Mouse (Mus musculus): ENCODE data around the gene Zbed4.
A peak's percentile ranks its signal among the peaks of the same experiment; 100 is the strongest.
"Not testable (repeated sequence)": the region's sequence is repeated elsewhere in the genome, so short reads cannot be mapped to it uniquely, and the experiment has no call there.

Gene Zbed4

DNA sequence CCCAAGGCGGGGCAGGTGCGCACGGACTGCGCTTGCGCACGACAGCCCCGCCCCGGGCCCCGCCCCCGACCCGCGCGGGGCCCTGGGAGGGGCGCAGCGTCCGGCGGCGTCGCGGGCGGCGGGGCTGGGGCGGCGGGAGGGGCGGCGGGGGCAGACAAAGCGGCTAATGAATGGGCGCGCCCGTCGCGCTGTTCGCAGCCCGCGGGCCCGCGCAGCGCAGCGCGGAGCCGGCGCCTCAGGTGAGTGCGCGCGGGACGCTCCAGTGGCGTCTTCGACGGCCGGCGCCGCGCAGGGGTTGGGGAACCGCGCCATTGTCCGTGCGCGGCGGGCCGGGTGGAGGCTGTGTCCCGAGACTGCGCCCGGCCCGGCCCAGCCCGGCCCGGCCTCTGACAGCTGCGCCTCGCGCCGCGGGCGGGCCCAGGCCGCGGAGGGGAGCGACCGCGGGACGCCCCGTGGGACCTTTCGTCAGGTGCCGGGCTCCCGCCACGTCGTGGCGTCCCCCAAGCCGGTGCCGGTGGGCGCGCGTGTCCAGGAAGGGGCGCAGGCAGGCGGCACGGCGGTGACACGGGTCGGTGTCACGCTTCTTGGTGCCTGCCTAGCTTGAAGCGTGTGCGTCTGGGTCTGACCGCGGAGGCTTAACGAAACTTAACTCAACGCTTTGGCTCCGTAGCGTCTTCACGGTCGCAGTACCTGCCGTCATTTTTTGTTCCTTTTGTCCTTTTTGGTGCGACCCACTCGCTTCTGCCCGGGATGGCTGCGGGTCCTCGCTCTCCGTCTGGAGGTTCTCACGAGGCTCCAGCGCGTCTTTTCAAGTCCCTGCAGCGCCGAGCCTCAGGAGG lies at the start of gene Zbed4:
Gene Zbed4, plus strand, starts transcription at position 97 of the 839 bp plus-strand sequence.
- DNase-seq (ENCODE audit: low spot score in 2 of 2): peak in 1 of 2 experiments; percentile 50

DNA sequence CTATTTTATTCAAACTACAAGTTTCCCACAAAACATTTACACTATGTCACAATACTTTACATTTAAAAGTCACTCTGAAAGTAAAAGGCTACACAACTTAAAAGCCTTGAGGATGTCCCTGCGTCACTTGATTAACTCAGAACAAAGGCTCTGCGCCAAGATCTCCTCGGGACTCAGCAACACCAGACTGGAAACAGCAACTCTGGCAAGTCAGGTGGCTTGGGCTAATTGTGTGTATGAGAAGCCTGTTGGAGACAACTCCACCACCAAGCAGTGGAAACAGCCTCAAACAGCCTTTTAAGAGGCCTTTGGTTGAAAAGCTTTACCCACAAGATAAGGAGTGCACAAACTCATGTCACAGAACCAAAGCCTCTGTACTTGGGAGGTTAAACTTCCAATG lies 49.0 kb upstream of the Zbed4 start:
- no peak for DNase-seq (ENCODE audit: low spot score in 2 of 2)

DNA sequence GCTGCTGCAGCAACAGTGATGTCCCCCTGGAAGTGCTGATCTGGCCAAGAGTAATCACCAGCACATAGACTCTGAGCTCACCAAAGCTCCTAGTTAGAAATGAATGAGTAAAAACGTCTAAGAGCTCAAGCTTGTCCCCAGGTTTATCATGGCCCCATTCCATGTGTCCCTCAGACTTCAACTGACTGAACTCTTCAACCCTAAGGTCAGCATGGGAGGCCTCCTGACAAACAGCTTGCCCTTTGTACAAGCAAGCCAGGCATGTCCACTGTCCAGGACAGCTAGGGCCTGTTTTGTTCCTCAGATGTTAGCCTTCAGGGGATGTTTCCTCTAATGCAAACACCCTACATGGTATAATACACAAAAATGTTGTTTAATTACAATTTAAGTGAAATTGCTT lies 47.2 kb upstream of the Zbed4 start:
- no peak for DNase-seq (ENCODE audit: low spot score in 2 of 2)

DNA sequence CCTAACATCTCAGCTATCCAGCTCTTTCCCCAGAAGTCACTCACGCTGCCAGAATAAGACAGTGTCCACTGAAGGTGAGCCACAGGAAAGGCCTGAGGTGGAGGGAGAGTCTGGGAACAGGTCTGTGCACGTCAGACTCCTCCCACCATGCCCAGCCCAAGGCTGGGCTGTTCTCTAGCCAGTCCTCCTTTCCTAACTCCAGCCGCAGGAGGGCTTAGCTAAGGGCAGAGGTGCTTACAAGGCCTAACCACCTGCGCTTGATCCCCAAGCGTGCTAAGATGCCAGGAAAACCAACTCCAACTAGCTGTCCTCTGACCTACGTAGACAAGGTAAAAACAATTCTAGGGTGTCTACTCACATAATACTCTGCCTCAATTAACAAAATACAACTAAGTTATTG lies 45.1 kb upstream of the Zbed4 start:
- no peak for DNase-seq (ENCODE audit: low spot score in 2 of 2)

DNA sequence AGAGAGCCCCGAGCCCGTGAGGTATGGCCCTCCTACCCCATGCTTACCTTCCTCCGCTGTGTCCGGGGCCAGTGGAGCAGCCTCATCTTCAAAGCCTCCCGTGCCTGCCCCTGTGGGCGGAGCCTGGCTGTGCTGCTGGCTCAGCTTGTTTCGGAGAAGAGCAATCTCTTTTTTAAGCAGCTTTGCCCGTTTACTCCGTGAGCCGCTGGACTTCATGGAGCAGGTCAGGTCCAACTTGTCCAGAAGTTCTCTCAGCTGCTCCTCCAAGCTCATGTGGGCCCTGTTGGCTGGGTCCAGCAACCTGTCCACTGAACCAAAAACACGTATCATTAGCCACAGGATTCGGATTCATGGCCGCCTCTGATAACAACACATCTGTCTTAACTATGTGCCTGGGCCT lies 44.5 kb upstream of the Zbed4 start:
- not testable (repeated sequence) for DNase-seq (ENCODE audit: low spot score in 2 of 2)

DNA sequence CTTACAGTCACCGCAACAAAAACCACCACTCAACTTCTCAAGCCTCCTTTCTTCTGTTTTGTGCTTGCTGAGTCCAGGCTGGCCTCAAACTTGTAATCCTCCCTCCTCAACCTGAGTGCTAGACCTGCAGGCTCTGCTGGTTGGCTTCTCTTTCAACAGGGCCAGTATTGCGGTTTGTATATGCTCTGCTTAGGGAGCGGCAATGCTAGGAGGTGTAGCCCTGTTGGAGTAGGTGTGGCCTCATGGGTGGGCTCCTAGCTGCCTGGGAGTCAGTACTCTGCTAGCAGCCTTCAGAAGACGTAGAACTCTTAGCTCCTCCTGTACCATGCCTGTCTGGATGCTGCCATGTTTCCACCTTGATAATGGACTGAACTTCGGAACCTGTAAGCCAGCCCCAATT lies 43.3 kb upstream of the Zbed4 start:
- DNase-seq (ENCODE audit: low spot score in 2 of 2): no peak

DNA sequence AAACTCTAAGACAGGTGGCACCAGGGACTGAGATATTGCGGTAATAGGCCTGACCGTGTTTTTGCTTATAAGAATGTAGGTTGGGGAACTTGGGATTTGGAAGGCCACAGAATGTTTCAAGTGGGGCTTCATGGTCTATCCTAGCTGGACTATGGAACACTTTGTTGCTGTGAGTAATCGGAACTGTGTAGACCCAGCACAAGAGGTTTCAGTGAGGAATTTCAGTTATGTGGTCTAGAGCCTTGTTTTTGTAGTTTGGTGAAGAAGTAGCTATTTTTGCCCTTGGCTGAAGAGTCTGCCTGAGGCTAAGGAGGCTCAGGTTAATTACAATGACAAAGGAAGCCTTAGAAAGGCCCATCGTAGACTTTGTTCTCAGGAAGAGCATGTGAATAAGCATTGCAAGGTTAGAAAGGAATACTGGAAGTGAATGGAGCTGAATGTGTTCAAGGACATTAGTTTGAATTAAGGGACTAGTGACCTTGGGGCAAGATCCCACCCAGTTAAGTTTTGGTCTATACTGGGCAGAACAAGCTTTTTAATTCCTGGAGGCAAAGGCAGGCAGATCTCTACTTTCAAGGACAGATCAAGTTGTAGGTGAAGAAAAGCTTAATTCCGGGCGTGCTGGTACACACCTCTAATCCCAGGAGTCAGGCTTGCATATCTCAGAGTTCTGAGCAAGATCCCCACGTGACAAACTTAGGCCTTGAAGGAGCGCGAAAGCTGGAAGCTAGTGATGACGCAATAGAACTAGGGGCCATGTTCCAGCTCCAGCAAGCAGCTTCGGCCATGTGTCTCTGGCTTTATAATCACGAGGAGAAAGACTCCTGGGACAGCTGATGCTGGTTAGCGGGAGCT lies 42.6 kb upstream of the Zbed4 start:
- DNase-seq (ENCODE audit: low spot score in 2 of 2): no peak

DNA sequence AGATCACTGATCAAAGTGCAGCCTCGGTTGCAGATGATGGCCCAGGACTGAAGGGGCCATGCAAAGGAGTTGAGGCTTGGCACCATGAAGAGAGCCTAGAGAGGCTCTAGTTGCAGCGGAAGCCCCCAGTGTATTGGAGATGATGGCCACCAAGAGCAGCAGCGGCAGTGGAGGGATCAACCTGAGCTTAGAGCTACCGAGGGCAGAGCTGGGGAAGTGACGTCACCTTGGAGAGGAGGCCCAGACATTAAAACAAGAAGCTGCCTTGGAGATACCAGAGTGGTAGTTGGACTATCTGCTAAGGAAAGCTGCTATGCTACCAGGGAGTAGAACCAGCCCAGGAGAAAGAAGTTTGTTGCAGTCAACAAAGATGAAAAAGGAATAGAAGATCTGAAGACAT lies 41.6 kb upstream of the Zbed4 start:
- DNase-seq (ENCODE audit: low spot score in 2 of 2): no peak

DNA sequence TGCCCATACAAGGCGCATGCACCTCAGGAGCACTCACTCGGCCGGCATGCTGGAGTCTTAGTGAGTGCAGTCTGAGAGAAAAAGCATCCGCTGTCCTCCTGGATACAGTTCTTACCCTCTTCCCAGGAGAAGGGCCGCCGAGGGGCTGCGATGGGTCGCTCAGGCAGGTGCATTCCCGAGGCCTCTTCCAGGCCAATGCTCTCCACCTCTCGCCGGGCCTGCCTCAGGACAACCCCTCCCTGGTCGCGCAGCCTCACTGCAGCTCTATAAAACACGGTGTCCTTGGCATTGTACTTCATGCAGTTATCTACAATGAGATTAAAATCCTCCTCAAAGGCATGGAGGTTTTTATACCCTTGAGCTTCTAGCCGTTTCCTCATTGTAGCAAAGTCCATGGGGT lies 39.0 kb upstream of the Zbed4 start:
- DNase-seq (ENCODE audit: low spot score in 2 of 2): no peak

DNA sequence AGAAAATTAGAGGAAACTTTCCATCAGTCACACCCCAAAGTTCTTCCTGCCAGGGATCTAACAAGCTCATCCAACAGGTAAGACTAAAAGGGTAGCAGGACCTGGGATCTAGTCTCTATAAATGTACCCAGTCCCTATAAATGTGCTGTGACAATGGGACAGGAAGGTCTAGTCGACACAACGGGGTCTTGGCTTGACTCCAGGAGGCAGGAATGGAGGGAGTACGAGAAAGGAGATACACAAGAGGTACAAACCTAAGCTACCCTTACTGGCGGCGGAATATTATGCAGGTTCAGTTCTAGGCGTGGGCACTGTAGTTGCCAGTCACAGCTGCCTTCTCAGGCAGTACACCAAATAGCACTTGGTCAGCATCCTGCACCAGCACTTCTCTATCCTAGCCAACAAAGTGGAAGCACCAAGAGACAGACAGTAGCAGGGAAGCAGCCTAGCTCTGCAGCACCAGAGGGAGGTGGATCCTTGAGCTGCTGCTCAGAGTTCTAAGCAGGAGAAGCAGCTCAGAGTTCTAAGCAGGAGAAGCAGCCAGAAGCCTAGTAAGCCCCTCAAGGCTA lies 37.4 kb upstream of the Zbed4 start:
- DNase-seq (ENCODE audit: low spot score in 2 of 2): no peak

DNA sequence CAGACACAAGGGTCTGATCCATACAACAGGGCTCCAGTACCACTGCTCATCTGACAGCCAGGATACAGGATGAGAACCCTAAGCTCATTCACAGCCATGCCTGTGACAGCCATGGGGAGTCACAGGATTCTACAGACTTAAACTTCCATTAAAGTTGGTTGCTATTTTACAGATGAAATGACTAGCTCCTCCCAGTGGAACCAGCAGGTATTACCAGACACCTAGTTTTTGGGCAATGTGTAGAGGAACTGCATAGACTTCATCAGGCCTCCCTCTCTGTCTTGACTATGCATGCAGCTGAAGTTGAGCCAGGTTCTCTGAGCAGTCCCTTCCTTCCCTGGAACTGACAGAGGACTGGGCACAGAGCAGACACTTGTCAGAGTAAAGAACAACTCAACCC lies 35.1 kb upstream of the Zbed4 start:
- no peak for DNase-seq (ENCODE audit: low spot score in 2 of 2)

DNA sequence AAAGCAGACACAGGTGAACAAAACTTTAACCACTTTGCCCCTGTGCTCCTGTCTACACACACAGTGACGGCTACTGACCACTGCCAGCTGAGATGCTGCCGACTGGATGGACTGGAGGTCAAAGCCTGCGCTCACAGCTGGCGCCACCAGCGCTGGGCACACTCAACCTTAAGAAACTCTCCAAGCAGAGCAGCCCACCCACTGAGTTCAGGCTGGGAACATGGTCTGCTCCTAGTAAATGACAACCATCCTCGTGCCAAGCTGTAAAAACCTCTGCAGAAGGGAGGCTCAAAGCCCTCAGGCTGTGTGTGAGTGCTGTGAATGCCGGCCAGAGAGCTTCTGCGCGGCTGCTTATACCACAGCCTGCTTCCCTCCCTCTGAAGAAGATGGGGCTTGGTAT lies 34.2 kb upstream of the Zbed4 start:
- no peak for DNase-seq (ENCODE audit: low spot score in 2 of 2)

DNA sequence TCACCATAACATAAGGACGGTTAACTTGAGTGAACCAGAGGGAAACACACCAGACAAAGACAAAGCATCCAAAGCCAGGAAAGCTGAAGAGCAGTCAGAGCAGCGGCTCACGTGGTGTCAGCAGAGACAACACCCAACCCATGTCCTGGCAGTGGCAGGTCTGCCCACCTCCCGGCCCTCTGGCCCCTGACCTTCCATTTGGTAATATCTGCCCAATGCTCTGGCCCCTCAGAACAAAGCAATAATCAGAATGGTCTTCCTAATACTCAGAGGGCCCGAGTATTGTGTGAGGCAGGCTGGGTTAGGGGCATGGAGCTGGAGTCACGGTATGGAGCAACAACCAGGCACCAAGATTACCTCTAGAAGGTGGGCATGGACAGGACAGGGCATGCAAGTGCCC lies 28.3 kb upstream of the Zbed4 start:
- no peak for DNase-seq (ENCODE audit: low spot score in 2 of 2)

DNA sequence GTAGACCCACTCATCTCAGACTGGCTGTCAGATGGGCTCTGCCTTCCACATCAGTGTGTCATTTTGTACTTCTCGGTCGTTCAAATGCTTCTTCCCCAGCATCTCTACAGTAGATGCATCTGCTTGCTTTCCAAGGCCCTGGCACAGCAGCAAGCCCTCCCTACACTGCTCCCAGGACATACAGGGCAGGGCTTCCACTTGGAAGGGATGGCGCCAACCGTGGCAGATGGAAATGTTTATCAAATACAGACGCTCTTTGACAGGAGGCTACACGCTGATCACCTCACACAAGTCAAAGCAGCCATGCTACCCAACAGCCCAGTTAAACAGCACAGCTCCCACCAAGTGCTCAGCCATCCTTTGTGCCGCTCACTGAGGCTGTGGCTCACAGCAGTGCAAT lies 27.1 kb upstream of the Zbed4 start:
- DNase-seq (ENCODE audit: low spot score in 2 of 2): no peak

DNA sequence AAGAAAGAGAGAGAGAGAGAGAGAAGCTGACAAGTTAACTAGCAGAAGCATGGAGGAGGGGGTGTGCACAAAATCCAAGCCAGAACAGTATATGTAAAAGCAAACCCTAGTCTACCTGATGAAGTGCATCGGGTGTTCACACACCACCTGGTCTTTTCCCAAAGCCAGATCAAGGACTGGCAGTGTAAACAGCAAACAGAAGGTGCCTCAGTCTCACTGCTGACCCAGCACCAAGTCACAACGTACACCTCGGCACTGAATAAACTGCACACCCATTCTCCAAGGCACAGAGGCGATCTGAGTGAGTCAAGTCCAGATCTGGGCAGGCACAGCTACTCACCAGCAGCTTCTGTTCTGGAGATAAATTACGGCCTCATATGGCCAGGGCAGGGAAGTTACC lies 26.4 kb upstream of the Zbed4 start:
- DNase-seq (ENCODE audit: low spot score in 2 of 2): no peak

DNA sequence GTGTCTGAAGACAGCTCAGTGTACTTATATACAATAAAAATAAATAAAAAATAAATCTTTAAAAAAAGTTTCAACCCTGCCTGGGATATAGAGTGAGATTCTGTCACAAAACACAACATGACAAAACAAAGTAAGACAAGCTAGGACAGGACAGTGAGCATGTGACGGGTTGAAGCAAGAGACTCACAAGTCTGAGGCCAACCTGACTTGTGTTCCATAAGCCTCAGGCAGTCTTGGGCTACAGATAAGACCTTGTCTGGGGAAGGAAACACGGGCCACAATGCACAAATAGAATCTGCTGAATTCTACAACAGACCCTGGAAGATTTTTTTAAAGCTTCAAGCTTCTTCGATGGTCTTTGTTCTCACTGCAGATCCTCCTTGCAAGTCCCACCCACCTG lies 24.3 kb upstream of the Zbed4 start:
- no peak for DNase-seq (ENCODE audit: low spot score in 2 of 2)

DNA sequence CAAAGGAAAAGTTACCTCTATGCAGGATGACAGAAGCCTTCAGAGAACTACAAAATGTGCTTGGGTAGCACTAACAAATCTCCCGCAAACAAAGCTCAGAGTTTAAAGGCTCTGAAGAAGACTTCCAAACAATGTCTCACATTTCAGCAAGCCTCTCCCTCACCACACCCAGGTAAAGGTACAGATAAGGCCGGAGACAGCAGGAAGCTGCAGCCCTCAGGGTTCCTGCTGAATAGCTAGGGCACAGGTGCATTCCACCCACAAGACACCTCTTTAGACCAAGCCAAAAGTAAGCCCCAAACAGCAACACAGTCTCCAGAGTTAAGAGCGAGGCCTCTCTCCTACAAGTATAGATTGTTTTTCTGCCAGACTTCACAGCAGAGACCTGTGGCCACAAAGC lies 20.7 kb upstream of the Zbed4 start:
- DNase-seq (ENCODE audit: low spot score in 2 of 2): no peak

DNA sequence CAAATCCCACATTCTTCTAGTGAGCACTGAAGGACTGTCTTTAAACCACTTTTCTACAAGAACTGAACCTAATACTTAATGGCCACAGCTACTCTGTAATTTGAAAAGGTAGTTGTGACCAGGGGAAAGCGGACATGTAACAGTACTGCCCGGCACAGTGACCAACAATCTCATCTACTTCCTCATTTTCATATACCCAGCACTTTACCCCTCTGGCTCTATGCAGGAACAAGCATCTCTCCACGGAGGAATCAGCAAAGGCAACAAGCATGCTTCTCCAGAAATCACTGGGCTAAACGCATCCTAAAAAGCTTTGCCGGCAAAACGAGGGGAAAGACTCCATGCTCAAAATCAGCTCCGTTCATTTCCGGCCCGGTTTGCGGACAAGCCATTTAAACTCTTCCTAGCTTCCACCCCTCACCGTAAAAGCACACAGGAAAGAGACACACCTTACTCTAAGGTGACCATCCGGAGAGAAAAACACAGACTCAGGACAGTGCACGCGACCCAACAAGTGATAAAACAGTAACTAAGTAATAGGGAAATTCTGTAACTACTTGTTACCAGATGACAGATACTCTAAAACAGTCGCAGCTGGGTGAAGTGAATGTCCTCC lies 18.9 kb upstream of the Zbed4 start:
- DNase-seq (ENCODE audit: low spot score in 2 of 2): no peak

DNA sequence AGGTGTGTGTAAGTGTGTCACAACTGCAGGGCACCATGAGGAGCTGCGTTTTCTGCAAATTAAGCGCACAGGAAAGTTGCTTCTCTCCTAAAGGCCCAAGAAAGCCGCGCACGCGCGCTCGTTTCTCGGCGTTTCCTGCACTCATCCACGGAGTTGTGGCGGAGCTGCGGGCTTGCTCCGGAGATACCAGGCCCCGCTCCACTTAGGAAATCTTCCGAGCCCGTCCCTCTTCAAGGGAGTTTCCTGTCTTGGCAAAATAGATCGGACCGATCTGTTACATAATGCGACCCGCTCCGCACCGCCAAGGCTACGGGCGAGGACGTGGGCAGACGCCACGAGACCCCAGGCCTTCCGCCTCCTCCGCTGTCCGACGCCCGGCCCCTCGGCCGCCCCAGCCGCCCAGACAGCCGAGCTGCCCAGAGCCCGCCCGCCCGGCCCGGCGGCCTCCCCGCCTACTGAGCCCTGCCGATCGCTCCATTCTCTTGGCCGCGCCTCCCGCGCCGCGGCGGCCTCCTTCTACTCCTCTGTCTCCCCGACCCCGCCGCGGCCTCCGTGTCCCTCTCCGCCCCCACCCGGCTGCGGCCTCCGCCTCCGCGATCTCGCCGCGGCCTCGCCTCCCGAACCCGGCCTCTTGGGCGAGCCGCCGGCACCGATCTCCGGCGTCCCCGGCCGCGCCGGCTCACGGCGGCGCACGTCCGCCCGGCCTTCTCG lies 18.3 kb upstream of the Zbed4 start:
- peak in 1 of 2 experiments; percentile 56 for DNase-seq (ENCODE audit: low spot score in 2 of 2)

DNA sequence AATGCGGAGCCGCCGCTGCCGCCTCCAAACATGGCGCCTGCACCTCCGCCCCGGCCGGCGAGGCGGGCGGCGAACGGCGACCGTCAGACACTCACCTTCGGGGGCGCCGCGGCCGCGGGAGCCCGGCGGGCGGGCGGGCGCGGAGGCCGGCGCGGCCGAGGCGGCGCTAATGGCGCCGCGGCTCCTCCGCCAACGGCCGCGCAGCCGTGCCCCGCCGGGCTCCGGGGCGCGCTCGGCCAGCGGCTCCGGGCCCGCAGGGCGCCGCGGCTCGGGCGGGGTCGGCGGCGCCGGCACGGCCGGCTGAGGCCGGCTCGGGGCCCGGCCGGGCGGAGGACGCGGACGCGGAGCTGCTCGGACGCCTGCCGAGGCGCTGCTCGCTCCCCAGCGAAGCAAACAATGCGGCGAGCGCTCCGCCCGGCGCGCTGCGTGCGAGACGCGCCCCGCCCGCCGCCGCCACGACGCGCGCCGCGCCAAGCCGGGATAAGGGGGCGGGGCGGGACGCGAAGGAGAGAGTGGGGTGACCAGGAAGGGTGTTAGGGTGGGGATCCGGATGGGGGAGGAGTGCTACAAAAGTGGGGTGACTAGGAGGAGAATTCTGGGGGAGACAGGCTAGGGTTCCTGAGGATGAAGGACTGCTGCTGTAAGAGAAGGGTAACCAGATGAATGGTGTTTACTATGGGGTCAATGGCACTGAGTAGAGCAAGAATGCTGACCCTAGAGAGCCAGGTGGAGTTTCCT lies 17.5 kb upstream of the Zbed4 start, which contains the start of gene Brd1:
Gene Brd1, minus strand, starts transcription at position 400 of the 738 bp plus-strand sequence.
- DNase-seq (ENCODE audit: low spot score in 2 of 2): peak; percentile 59 to 76

DNA sequence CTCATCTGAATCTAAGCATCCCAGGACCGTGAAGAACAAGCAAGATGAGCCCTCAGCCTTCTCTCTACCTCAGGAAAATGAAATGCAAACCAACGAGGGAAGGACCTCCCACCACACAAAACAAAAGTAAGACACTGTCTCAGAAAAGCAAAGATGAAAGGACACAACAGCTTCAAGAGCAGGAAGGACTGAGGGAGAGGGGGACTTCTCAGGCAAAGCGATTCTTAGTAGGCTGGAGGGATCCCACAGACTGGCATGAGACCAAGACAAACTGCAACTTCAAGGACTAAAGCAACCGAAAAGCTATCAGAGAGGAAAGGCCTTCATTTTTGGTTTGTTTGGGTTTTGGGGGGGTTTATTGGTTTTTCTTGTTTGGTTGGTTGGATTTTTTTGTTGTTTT lies 15.3 kb upstream of the Zbed4 start:
- DNase-seq (ENCODE audit: low spot score in 2 of 2): no peak

All from frontal cortex, postnatal 10 days (tissue).